Mouse (Mus musculus): Measurements from ENCODE around the gene Cryl1.

DNA sequence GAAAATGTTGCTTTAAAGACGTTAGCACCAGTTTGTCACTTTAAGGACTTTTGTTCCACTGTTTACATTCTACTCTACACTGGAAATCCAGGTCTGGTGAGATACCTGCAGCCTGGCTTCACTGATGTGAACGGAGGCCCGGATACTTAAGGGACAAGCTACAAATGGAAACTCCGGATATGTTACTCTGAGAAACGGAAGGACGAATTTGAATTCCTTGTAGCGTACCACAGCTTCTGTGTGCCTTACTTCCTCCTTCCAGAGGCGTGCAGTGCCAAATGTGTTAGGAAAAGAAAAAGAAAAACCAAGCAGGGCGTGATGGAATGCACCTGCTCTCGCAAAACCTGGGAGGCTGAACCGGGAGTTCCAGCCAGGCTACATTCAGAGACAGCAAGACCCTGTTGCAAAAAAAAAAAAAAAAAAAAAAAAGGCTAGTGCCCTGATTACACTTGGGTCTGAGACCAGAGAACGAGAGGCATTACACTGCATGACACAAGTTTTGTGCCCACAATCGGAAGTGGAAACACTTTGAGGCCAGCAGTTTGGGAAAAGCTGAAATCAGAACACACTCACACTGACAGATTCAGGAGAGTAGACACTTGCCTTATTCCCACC, 591 bp upstream of the Cryl1 start:
- no peak for TF ChIP-seq CTCF (IDR thresholded peaks at IDR 0.05; ENCODE audit: low read depth)
- TF ChIP-seq EP300 (IDR thresholded peaks at IDR 0.05; ENCODE audit: low read depth): no peak
